Mouse (Mus musculus) heart, adult 8-10 months (tissue): ENCODE measurements around the gene Tmsb15b2. TPM values are rescaled to one million over a fixed set of nuclear protein-coding genes. Genes with fewer than 3 reads are reported as not detected.

Source experiments
- total RNA-seq, 4 experiments: library from RNA; stranded (reverse); gene quantifications; 2 replicates each; pipeline ENCODE4 v1.2.4; 2022

Gene Tmsb15b2
- total RNA-seq, 4 experiments from 2014 or later, result 0.90 to 1.6 (median 1.4) TPM; not detected in 1

Other genes with a start within 250 kb of the Tmsb15b2 start
- gene Morf4l2, start 231.8 kb downstream of the Tmsb15b2 start, total RNA-seq, result 10 to 100 TPM; 71.4 to 91.7 (median 83.0) TPM
- not detected for gene Glra4, start 195.4 kb downstream of the Tmsb15b2 start, total RNA-seq
- 1 to 10 TPM; 3.4 to 5.1 (median 4.3) TPM for gene Plp1, start 152.8 kb downstream of the Tmsb15b2 start, total RNA-seq
- gene Rab9b, start 106.7 kb downstream of the Tmsb15b2 start, total RNA-seq, result under 1 TPM; 0.06 to 0.41 (median 0.20) TPM
- not detected for gene H2bfm, start 48.2 kb downstream of the Tmsb15b2 start, total RNA-seq
- gene Tmsb15l, start 1.4 kb upstream of the Tmsb15b2 start, total RNA-seq, result not detected
- not detected for gene Tmsb15b1, start 1.4 kb upstream of the Tmsb15b2 start, total RNA-seq
- gene Zcchc18, start 17.7 kb upstream of the Tmsb15b2 start, total RNA-seq, result under 1 TPM in 3 of 4 experiments, not detected in 1; 0.12 to 0.29 (median 0.13) TPM
- gene Slc25a53, start 62.8 kb upstream of the Tmsb15b2 start, total RNA-seq, result 1 to 10 TPM; 1.8 to 4.0 (median 2.7) TPM
- gene Fam199x, start 74.1 kb upstream of the Tmsb15b2 start, total RNA-seq, result 1 to 10 TPM; 3.5 to 5.5 (median 4.2) TPM
- not detected for gene Esx1, start 146.6 kb upstream of the Tmsb15b2 start, total RNA-seq